Mouse (Mus musculus) heart, embryonic 11.5 days (tissue): ENCODE measurements around the gene Pparg. TPM values are rescaled to one million over a fixed set of nuclear protein-coding genes. Genes with fewer than 3 reads are reported as not detected.
A peak's percentile ranks its signal among the peaks of the same experiment; 100 is the strongest.

Source experiments
- ATAC-seq: fragments of 200-750 bp; cut with Nextera tagmentation; replicated peaks from 2 replicates; pipeline ENCODE4 v1.8.0; 2017; ENCODE audit warnings: moderate library complexity; ENCODE audit not compliant: insufficient number of reproducible peaks, low FRiP score, low TSS enrichment
- H3K27ac ChIP-seq: fragments of 300-500 bp; sonication (generic); 2 replicates; pipeline ENCODE4 v1.5.1; 2014; ENCODE audit warnings: mild to moderate bottlenecking, low read depth, low read length
- H3K27me3 ChIP-seq: fragments of 300-500 bp; sonication (generic); 2 replicates; pipeline ENCODE4 v1.6.1; 2014; ENCODE audit warnings: mild to moderate bottlenecking, low read length, mixed read lengths; ENCODE audit not compliant: control insufficient read depth, insufficient read depth
- H3K36me3 ChIP-seq: fragments of 300-500 bp; sonication (generic); 2 replicates; pipeline ENCODE4 v1.6.1; 2014; ENCODE audit warnings: mild to moderate bottlenecking, low read length, moderate library complexity, mixed read lengths; ENCODE audit not compliant: control insufficient read depth, insufficient read depth
- H3K4me1 ChIP-seq: fragments of 300-500 bp; sonication (generic); 2 replicates; pipeline ENCODE4 v1.6.1; 2014; ENCODE audit warnings: low read length; ENCODE audit not compliant: control insufficient read depth, insufficient read depth
- H3K4me2 ChIP-seq: fragments of 300-500 bp; sonication (generic); 2 replicates; pipeline ENCODE4 v1.6.1; 2014; ENCODE audit warnings: mild to moderate bottlenecking, moderate library complexity
- H3K4me3 ChIP-seq: fragments of 300-500 bp; sonication (generic); 2 replicates; pipeline ENCODE4 v1.5.1; 2014; ENCODE audit warnings: low read depth, low read length
- H3K9ac ChIP-seq: fragments of 300-500 bp; sonication (generic); 2 replicates; pipeline ENCODE4 v1.6.1; 2014; ENCODE audit warnings: mild to moderate bottlenecking, low read depth, low read length, moderate library complexity
- H3K9me3 ChIP-seq: fragments of 300-500 bp; sonication (generic); replicated peaks from 2 replicates; pipeline ENCODE4 v1.6.1; 2016; ENCODE audit warnings: low read length; ENCODE audit not compliant: control insufficient read depth
- WGBS: fragments of 180-500 bp; shearing (Covaris S2); extraction: QIAGEN DNeasy Blood & Tissue Kit; methylation state at CpG from one replicate; pipeline ENCODE4 v1.1.7; 2014; ENCODE audit not compliant: insufficient replicate concordance; 5-methylcytosine and 5-hydroxymethylcytosine counted together
- polyA plus RNA-seq: library from polyadenylated mRNA; unstranded; fragments of >200 nt; fragmentation: Nextera tagmentation; extraction: Ambion mirVana; gene quantifications from 2 replicates; pipeline ENCODE4 v1.2.1, GENCODE M21; 2014

Pparg gene
- polyA plus RNA-seq, 1 experiment from 2014 or later: 1.3 TPM

GRCm38 (mm10) chr6:115534617-115535016, 173.9 kb downstream of the Pparg start:
- Histone ChIP-seq H3K4me2 (no peak overlapping the region), H3K27ac (no peak overlapping the region), H3K4me1 (no peaks in the 10 kb centered on the region), H3K9ac (no peak overlapping the region), H3K36me3 (no peaks in the 10 kb centered on the region), H3K27me3 (0 out of 2 replicates have a peak, but pooled peaks cover 5% of the 10 kb centered on the region), H3K4me3 (no peak overlapping the region), H3K9me3 (no peaks in the 10 kb centered on the region)
- WGBS: 66% methylated on average over 7 of the region's 7 CpGs
- no peak for ATAC-seq

GRCm38 (mm10) chr6:115536169-115536568, 175.4 kb downstream of the Pparg start:
- ATAC-seq: no peak
- Histone ChIP-seq H3K27ac (no peak overlapping the region), H3K4me2 (no peak overlapping the region), H3K4me1 (no peaks in the 10 kb centered on the region; the same call in 1 of the 2 replicates), H3K36me3 (no peaks in the 10 kb centered on the region), H3K27me3 (0 out of 2 replicates have a peak, but pooled peaks cover 5% of the 10 kb centered on the region), H3K4me3 (no peak overlapping the region), H3K9me3 (no peaks in the 10 kb centered on the region), H3K9ac (no peak overlapping the region)
- WGBS: 84% methylated on average over 4 of the region's 4 CpGs

- Histone ChIP-seq H3K4me1 (no peaks in the 10 kb centered on the region; the same call in 1 of the 2 replicates), H3K4me2 (peak overlapping the region; percentile 61), H3K36me3 (no peaks in the 10 kb centered on the region), H3K27ac (no peak overlapping the region), H3K27me3 (0 out of 2 replicates have a peak, but pooled peaks cover 5% of the 10 kb centered on the region), H3K9ac (peak overlapping the region; percentile 65; the same call in 1 of the 2 replicates), H3K9me3 (no peaks in the 10 kb centered on the region), H3K4me3 (peak overlapping the region; percentile 14; the same call in 1 of the 2 replicates)
- 16% methylated on average over 26 of the region's 26 CpGs for whole genome bisulfite sequencing
- ATAC-seq: no peak; the same call in 1 of the 2 replicates
These were observed 178.1 kb downstream of the Pparg start for GRCm38 (mm10) chr6:115538645-115539429.

Other genes starting within 250 kb of the Pparg start
- gene Syn2, start 226.0 kb upstream of the Pparg start, polyA plus RNA-seq: 0.99 and 1.1 TPM in 2 replicates
- not detected in 2 replicates for gene Gm17482, start 133.6 kb upstream of the Pparg start, polyA plus RNA-seq
- gene Timp4, start 108.7 kb upstream of the Pparg start, polyA plus RNA-seq: 0.39 TPM in 1 of 2 replicates, not detected in the other
- 19.4 and 19.9 TPM in 2 replicates for gene Tsen2, start 183.7 kb downstream of the Pparg start, polyA plus RNA-seq
- 0.08 and 0.21 TPM in 2 replicates for gene Mkrn2os, start 231.6 kb downstream of the Pparg start, polyA plus RNA-seq
- gene Mkrn2, start 241.0 kb downstream of the Pparg start, polyA plus RNA-seq: 19.1 and 24.0 TPM in 2 replicates